Mouse (Mus musculus) layer of hippocampus, postnatal 36 days (tissue): Measurements from ENCODE around the gene Abhd8. TPM values are rescaled to one million over a fixed set of nuclear protein-coding genes. Genes with fewer than 3 reads are reported as not detected.
"Not testable (repeated sequence)": the region's sequence is repeated elsewhere in the genome, so short reads cannot be mapped to it uniquely, and the experiment has no call there.

ENCODE experiments used
- DNase-seq, 2 experiments: peaks; one replicate each; pipeline ENCODE4 v3.0.0; 2022
- total RNA-seq, 2 experiments: library from RNA; stranded (reverse); gene quantifications; 2 replicates each; pipeline ENCODE4 v1.2.3; 2021

Abhd8 gene
- total RNA-seq, 2 experiments from 2014 or later, result 274 to 278 TPM

DNA sequence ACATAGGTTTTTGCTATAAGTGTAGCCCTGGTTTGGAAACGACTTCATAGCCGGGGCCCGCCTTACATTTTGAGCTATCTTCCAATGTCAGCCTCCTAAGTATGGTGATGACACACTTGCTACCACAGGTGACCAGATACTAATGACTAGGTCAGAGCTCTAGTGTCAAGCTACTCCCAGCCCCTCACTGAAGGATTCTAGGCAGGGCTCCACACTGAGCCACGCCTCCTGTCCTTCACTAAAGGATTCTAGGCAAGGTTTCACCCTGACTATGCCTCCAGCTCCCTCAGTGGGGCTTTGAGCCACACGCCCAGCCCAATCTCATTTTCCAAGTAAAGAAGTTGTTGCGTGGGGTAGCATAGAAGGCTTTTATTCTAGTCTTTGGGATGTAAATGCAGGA, 2.7 kb downstream of the Abhd8 start:
- no peak for DNase-seq

DNA sequence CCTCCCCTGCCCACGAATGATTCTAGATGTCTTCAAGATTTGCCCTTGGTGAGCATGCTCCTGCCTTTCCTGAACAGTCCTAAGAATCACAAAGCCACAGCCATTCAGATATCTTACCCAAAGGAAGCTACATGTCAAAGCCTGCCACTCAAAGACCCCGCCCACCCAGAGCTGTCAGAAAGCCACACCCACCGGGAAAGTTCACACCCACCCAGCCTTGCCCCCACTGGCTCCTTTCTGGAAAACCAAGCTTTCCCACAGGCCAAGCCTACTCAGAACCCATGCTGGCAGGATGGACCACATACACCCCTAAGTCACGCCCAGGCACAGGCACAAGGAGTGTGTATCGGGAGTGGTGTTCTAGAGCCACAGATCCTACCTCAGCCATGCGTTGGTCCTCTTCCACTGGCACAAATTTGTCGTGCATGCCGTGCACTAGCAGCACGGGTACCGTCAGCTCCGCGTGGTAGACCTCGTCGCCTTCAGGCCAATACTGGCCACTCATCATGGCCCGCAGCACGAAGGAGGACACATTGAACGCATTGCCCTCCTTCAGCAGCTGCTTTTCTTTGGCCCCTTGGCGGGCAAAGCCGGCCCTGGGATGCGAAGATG, 5.7 kb downstream of the Abhd8 start:
- DNase-seq, result no peak

GRCm38 (mm10) chr8:71456906-71457305, 6.5 kb downstream of the Abhd8 start:
- no peak for DNase-seq

DNA sequence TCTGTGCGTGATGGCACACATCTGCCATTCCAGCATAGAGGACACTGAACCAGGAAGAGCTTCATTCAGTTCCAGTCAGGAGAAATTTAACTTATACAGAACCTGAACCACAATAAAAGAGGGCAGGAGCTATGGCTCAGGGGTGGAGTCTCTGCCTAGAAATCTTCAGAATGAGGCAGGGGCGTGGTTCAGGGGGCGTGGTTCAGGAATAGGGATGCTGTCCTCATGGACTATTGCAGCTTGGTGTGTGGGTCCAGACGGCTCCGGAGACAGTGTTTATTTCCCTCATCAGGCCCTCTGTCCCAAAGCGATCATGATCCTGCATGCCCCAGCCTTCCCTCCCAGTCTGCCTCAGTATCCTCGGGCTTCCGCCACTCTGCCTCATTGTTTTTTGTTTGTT, 8.8 kb downstream of the Abhd8 start:
- DNase-seq, result no peak

DNA sequence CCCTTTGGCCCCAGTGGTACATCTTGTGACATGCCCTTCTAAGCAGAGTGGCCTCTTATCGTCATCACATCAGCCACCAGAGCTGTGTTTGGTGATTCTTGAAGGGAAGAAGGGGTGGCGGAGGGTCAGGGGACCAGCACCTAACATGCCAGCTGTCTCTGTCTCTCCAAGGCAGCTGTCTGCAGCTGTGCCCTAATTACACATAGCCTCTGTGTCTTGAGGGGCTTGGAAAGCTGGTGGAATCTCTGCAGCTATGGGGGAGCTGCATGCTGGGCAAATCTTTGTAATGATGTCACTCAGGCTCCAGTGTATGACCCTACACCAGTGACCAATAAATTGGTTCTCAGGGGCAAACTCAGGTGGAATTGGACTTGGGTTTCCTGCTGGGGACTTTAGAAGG, 10.8 kb downstream of the Abhd8 start:
- DNase-seq, result no peak

DNA sequence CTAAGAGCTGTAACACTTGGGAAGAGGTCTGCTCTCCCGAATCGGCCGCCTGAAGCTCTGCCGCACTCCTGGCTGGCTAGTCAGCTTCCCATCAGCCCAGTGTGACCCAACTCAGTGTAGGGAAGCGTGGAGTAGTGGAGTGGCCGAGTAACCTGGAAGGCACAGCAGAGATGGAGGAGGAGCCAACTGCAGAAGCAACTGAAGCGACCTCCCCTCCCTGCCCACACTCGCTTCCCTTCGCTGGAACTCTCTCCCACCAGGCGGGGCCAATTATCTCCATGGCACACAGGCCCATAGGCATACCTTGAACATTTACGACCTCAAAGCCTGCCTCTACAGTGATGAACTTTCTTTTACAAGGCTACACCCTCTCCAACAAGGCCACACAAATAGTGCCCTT, 11.7 kb downstream of the Abhd8 start:
- no peak for DNase-seq

- DNase-seq, result no peak
Observed at GRCm38 (mm10) chr8:71451337-71451736, 12.1 kb downstream of the Abhd8 start.

DNA sequence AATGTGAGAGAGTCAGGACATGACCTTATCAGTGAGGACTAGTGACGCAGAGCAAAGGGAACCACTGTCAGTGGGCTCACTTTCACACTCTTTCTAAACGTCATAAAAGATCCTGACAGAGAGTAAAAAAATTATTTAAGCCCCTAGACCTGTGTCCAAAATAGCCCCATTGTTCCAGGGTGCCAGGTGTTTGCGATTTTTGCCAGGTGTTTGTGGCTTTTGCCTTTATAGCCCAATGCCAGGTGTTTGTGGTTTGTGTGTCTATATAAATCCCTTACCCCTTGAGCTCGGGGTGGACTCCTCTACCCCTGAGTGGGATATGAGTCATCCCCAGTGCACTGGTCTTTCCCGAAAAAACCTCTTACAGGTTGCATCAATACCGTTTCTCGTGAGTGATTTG, 18.4 kb downstream of the Abhd8 start:
- DNase-seq, result no peak

- DNase-seq, result no peak
Observed at GRCm38 (mm10) chr8:71441404-71441803, 22.1 kb downstream of the Abhd8 start.

DNA sequence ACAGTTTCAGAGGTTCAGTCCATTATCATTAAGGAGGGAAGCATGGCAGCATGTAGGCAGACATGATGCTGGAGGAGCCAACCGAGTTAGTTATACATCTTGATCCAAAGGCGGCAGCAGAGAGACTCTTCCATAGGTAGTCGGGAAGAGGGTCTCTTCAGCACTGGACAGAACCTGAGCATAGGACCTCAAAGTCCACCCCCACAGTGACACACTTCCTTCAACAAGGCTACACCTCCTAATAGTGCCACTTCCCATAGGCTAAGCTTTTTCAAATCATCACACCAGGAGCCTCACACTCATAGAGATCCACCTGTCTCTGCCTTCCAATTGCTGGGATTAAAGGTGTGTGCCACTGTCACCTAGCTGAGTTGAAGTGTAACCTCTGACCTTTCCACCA, 26.4 kb downstream of the Abhd8 start:
- DNase-seq, result no peak

DNA sequence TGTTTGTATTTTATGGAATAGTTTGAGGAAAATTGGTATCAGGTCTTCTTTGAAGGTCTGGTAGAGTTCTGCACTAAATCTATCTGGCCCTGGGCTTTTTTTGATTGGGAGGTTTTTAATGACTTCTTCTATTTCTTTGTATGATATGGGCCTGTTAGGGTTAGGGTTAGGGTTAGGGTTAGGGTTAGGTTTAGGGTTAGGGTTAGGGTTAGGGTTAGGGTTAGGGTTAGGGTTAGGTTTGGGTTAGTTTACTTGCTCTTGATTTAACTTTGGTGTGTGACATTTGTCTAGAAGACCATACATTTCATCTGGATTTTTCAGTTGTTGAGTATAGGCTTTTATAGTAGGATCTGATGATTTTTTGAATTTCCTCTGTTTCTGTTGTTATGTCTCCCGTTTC, 30.5 kb downstream of the Abhd8 start:
- DNase-seq, result not testable (repeated sequence)

DNA sequence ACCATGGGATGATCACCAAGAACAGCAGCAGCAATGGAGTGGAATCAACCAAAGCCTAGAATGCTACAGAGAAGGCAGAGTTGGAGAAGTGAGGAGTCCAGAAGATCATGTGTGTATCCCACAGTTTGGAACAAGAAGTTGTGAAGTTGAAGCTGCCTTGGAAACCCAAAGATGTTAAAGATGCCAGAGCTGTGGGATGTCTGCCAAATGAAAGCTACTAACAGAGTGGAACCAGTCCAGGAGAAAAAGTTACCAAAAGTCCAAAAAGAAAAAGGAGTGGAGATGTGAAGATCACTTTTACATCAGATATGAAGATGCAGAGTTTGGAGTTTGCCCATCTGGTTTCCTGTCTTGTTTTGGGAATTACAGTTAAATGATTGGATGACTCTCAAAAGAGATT, 41.3 kb downstream of the Abhd8 start:
- DNase-seq, result no peak

- DNase-seq, result no peak
Observed at GRCm38 (mm10) chr8:71411535-71412273, 51.8 kb downstream of the Abhd8 start.

GRCm38 (mm10) chr8:71408231-71408630, 55.2 kb downstream of the Abhd8 start:
- DNase-seq, result no peak

GRCm38 (mm10) chr8:71407441-71407840, 56.0 kb downstream of the Abhd8 start:
- DNase-seq, result no peak

Other genes with a start within 250 kb of the Abhd8 start
- 10 to 100 TPM; 32.9 to 36.4 TPM for gene Myo9b, start 190.9 kb downstream of the Abhd8 start, total RNA-seq
- gene Haus8, start 190.7 kb downstream of the Abhd8 start, total RNA-seq, result 1 to 10 TPM; 7.8 to 9.9 TPM
- 100 to 1,000 TPM; 105 to 108 TPM for gene Use1, start 96.8 kb downstream of the Abhd8 start, total RNA-seq
- gene Ocel1, start 92.4 kb downstream of the Abhd8 start, total RNA-seq, result 10 to 100 TPM; 12.1 to 14.1 TPM
- 10 to 100 TPM; 42.6 to 47.1 TPM for gene Nr2f6, start 81.7 kb downstream of the Abhd8 start, total RNA-seq
- gene Ushbp1, start 67.9 kb downstream of the Abhd8 start, total RNA-seq, result 1 to 10 TPM; 3.6 to 5.1 TPM
- gene Babam1, start 66.8 kb downstream of the Abhd8 start, total RNA-seq, result 10 to 100 TPM; 92.1 to 93.4 TPM
- under 1 TPM; 0.27 to 0.46 TPM for gene Ankle1, start 57.6 kb downstream of the Abhd8 start, total RNA-seq
- gene Mrpl34, start 1.3 kb upstream of the Abhd8 start, total RNA-seq, result 10 to 100 TPM; 49.6 to 52.1 TPM
- gene Dda1, start 5.5 kb upstream of the Abhd8 start, total RNA-seq, result 10 to 100 TPM; 87.6 to 93.5 TPM
- 10 to 100 TPM; 54.3 to 55.1 TPM for gene Ano8, start 22.3 kb upstream of the Abhd8 start, total RNA-seq
- gene Gtpbp3, start 24.4 kb upstream of the Abhd8 start, total RNA-seq, result 10 to 100 TPM; 31.7 to 33.3 TPM
- gene Plvap, start 48.1 kb upstream of the Abhd8 start, total RNA-seq, result 1 to 10 TPM; 6.3 to 6.7 TPM
- not detected for gene Ccdc194, start 62.1 kb upstream of the Abhd8 start, total RNA-seq
- gene Bst2, start 73.8 kb upstream of the Abhd8 start, total RNA-seq, result 1 to 10 TPM; 3.0 to 5.8 TPM
- 10 to 100 TPM; 30.1 to 34.7 TPM for gene Mvb12a, start 79.3 kb upstream of the Abhd8 start, total RNA-seq
- gene Tmem221, start 95.2 kb upstream of the Abhd8 start, total RNA-seq, result not detected
- not detected for gene Nxnl1, start 102.9 kb upstream of the Abhd8 start, total RNA-seq
- 100 to 1,000 TPM; 109 to 123 TPM for gene Slc27a1, start 105.2 kb upstream of the Abhd8 start, total RNA-seq
- gene Pgls, start 128.5 kb upstream of the Abhd8 start, total RNA-seq, result 10 to 100 TPM; 31.0 to 35.8 TPM
- 1 to 10 TPM; 3.7 to 4.5 TPM for gene Fam129c, start 134.0 kb upstream of the Abhd8 start, total RNA-seq
- gene Colgalt1, start 147.3 kb upstream of the Abhd8 start, total RNA-seq, result 10 to 100 TPM; 52.3 to 55.6 TPM
- gene Unc13a, start 208.1 kb upstream of the Abhd8 start, total RNA-seq, result 100 to 1,000 TPM; 268 to 288 TPM
- 1 to 10 TPM; 5.2 TPM for gene Jak3, start 212.6 kb upstream of the Abhd8 start, total RNA-seq
- gene Insl3, start 225.6 kb upstream of the Abhd8 start, total RNA-seq, result 1 to 10 TPM in 1 of 2 experiments, not detected in 1; 3.6 TPM
- gene B3gnt3, start 238.1 kb upstream of the Abhd8 start, total RNA-seq, result under 1 TPM; 0.40 to 0.91 TPM